18 mouse cellular contexts compared by ENCODE assay signal in genomic region chr16:86399288-86399687, GRCm38 (mm10).
"Had no signal": no experiment of that assay in that cellular context is flagged by ENCODE, and none has a peak within 500 bp of the region (broad histone marks: within the 10 kb centered on the region; RNA-seq: fewer than 3 reads in every experiment).

No protein-coding gene starts in this region.

- H3K9ac ChIP-seq: lung, embryonic 14.5 days; midbrain, embryonic 12.5 days; neural tube, embryonic 13.5 days; neural tube, embryonic 15.5 days had no signal

- H3K4me1 ChIP-seq: midbrain, embryonic 10.5 days; midbrain, embryonic 12.5 days; neural tube, embryonic 13.5 days; neural tube, embryonic 15.5 days had no signal

- DNase-seq: lung, embryonic 14.5 days; lung, postnatal 10 days; lung, postnatal 4 days; midbrain, embryonic 14.5 days; retina, postnatal 1 day; right cerebral cortex, adult 18-20 months; right cerebral cortex, postnatal 25 days; right cerebral cortex, postnatal 4 days; spleen, adult 18-20 months; thymus, adult 18-20 months; thymus, postnatal 14 days; thymus, postnatal 36 days had no signal

- H3K9me3 ChIP-seq: midbrain, embryonic 10.5 days; midbrain, embryonic 12.5 days; neural tube, embryonic 13.5 days; neural tube, embryonic 15.5 days had no signal

- ATAC-seq: midbrain, embryonic 16.5 days had no signal

- H3K36me3 ChIP-seq: midbrain, embryonic 10.5 days; midbrain, embryonic 12.5 days; neural tube, embryonic 13.5 days; neural tube, embryonic 15.5 days had no signal

- H3K27ac ChIP-seq: midbrain, embryonic 10.5 days; midbrain, embryonic 12.5 days; neural tube, embryonic 13.5 days; neural tube, embryonic 15.5 days had no signal

- H3K4me2 ChIP-seq: lung, embryonic 14.5 days; midbrain, embryonic 12.5 days; neural tube, embryonic 13.5 days; neural tube, embryonic 15.5 days had no signal

- H3K27me3 ChIP-seq: midbrain, embryonic 12.5 days; neural tube, embryonic 13.5 days; neural tube, embryonic 15.5 days had no signal

- H3K4me3 ChIP-seq: midbrain, embryonic 10.5 days; midbrain, embryonic 12.5 days; myocyte; neural tube, embryonic 13.5 days; neural tube, embryonic 15.5 days had no signal
